Mouse (Mus musculus) cortical plate, adult 2 months (tissue): ENCODE data around the gene Rfk.

Experiments
- CTCF ChIP-seq: fragments of 200-500 bp; IDR thresholded peaks from 2 replicates; pipeline ENCODE4 v1.5.1; 2011; ENCODE audit warnings: mild to moderate bottlenecking, control low read depth, low read length; ENCODE audit not compliant: insufficient read depth; ENCODE audit errors: extremely low read depth
- POLR2A ChIP-seq: fragments of 200-500 bp; IDR thresholded peaks from 2 replicates; pipeline ENCODE4 v1.6.1; 2011; ENCODE audit warnings: mild to moderate bottlenecking, low read length, control low read depth; ENCODE audit not compliant: insufficient read depth; ENCODE audit errors: extremely low read depth

GRCm38 (mm10) chr19:17357391-17357790 lies 36.5 kb upstream of the Rfk start:
- TF ChIP-seq CTCF (no peak), POLR2A (no peak)
